Mouse (Mus musculus) gastrocnemius, postnatal 36 days (tissue): ENCODE results near the gene Srxn1. TPM values are rescaled to one million over a fixed set of nuclear protein-coding genes. Genes with fewer than 3 reads are reported as not detected.

Experiments
- DNase-seq, 2 experiments: peaks; one replicate each; pipeline ENCODE4 v3.0.0; 2022
- intact Hi-C: fragments of 180-260 bp; cut with DNase I; formaldehyde crosslinking; loops from one replicate; pipeline ENCODE4 v1.15.1; 2025
- total RNA-seq, 2 experiments: library from RNA; stranded (reverse); gene quantifications; 2 replicates each; pipeline ENCODE4 v1.2.3; 2021

The Srxn1 gene
- total RNA-seq, 2 experiments from 2014 or later: 21.3 to 21.5 TPM

GRCm38 (mm10) chr2:152147079-152147478, 41.8 kb downstream of the Srxn1 start:
- DNase-seq: peak in 1 of 2 experiments; percentile 48
- intact Hi-C loops: no loop called here

GRCm38 (mm10) chr2:152148675-152149074, 43.4 kb downstream of the Srxn1 start:
- intact Hi-C loops: no loop called here
- no peak for DNase-seq

GRCm38 (mm10) chr2:152149891-152150290, 44.6 kb downstream of the Srxn1 start:
- DNase-seq: no peak
- intact Hi-C loops: no loop called here

- intact Hi-C loops: no loop called here
- DNase-seq: peak in 1 of 2 experiments; percentile 40
Observed at GRCm38 (mm10) chr2:152150373-152150772, 45.1 kb downstream of the Srxn1 start.

GRCm38 (mm10) chr2:152153361-152153760, 48.0 kb downstream of the Srxn1 start:
- intact Hi-C loops: no loop called here
- DNase-seq: no peak

- intact Hi-C loops: no loop called here
- peak; percentile 72 to 81 for DNase-seq
Observed at GRCm38 (mm10) chr2:152155414-152156208, 50.3 kb downstream of the Srxn1 start.

- no peak for DNase-seq
- intact Hi-C loops: no loop called here
Observed at GRCm38 (mm10) chr2:152156471-152156870, 51.2 kb downstream of the Srxn1 start.

GRCm38 (mm10) chr2:152159487-152159886, 54.2 kb downstream of the Srxn1 start:
- DNase-seq: no peak
- intact Hi-C loops: no loop called here

Other genes with a start within 250 kb of the Srxn1 start
- under 1 TPM; 0.10 to 0.15 TPM for gene Angpt4, start 194.3 kb upstream of the Srxn1 start, total RNA-seq
- 1 to 10 TPM; 2.5 to 2.6 TPM for gene Fam110a, start 125.3 kb upstream of the Srxn1 start, total RNA-seq
- gene Slc52a3, start 109.0 kb upstream of the Srxn1 start, total RNA-seq: under 1 TPM; 0.36 to 0.91 TPM
- not detected for gene Scrt2, start 24.0 kb upstream of the Srxn1 start, total RNA-seq
- 10 to 100 TPM; 15.7 to 17.4 TPM for gene Tcf15, start 38.0 kb downstream of the Srxn1 start, total RNA-seq
- gene Csnk2a1, start 121.3 kb downstream of the Srxn1 start, total RNA-seq: 10 to 100 TPM; 82.6 to 84.0 TPM
- gene Tbc1d20, start 188.3 kb downstream of the Srxn1 start, total RNA-seq: 10 to 100 TPM; 21.8 to 26.8 TPM
- 10 to 100 TPM; 24.4 to 31.6 TPM for gene Rbck1, start 227.1 kb downstream of the Srxn1 start, total RNA-seq
- 1 to 10 TPM in 1 of 2 experiments, under 1 TPM in 1; 0.62 to 1.5 TPM for gene Trib3, start 238.5 kb downstream of the Srxn1 start, total RNA-seq